Mouse (Mus musculus) liver, embryonic 12.5 days (tissue): Measurements from ENCODE around the gene Runx1. TPM values are rescaled to one million over a fixed set of nuclear protein-coding genes. Genes with fewer than 3 reads are reported as not detected.

Experiments used
- ATAC-seq: fragments of 200-750 bp; cut with Nextera tagmentation; 2 replicates; pipeline ENCODE4 v1.8.0; 2017; ENCODE audit warnings: moderate number of reproducible peaks, mild to moderate bottlenecking, moderate library complexity
- H3K27ac ChIP-seq: fragments of 300-500 bp; sonication (generic); 2 replicates; pipeline ENCODE4 v1.5.1; 2016; ENCODE audit warnings: mild to moderate bottlenecking
- H3K27me3 ChIP-seq: fragments of 300-500 bp; sonication (generic); replicated peaks from 2 replicates; pipeline ENCODE4 v1.6.1; 2016; ENCODE audit warnings: mild to moderate bottlenecking, moderate library complexity
- H3K36me3 ChIP-seq: fragments of 300-500 bp; sonication (generic); 2 replicates; pipeline ENCODE4 v1.6.1; 2016; ENCODE audit warnings: mild to moderate bottlenecking, moderate library complexity
- H3K4me1 ChIP-seq: fragments of 300-500 bp; sonication (generic); 2 replicates; pipeline ENCODE4 v1.6.1; 2016
- H3K4me2 ChIP-seq: fragments of 300-500 bp; sonication (generic); 2 replicates; pipeline ENCODE4 v1.6.1; 2016; ENCODE audit warnings: mild to moderate bottlenecking, moderate library complexity
- H3K4me3 ChIP-seq: fragments of 300-500 bp; sonication (generic); 2 replicates; pipeline ENCODE4 v1.5.1; 2016; ENCODE audit warnings: mild to moderate bottlenecking, moderate library complexity
- H3K9ac ChIP-seq: fragments of 300-500 bp; sonication (generic); 2 replicates; pipeline ENCODE4 v1.6.1; 2016; ENCODE audit warnings: mild to moderate bottlenecking, moderate library complexity
- H3K9me3 ChIP-seq: fragments of 300-500 bp; sonication (generic); replicated peaks from 2 replicates; pipeline ENCODE4 v1.6.1; 2016; ENCODE audit warnings: mild to moderate bottlenecking, moderate library complexity
- WGBS: fragments of 180-500 bp; shearing (Covaris S2); methylation state at CpG from one replicate; pipeline ENCODE4 v1.1.7; 2016; ENCODE audit not compliant: insufficient replicate concordance; 5-methylcytosine and 5-hydroxymethylcytosine counted together
- polyA plus RNA-seq: library from polyadenylated mRNA; unstranded; fragments of >200 nt; fragmentation: Nextera tagmentation; extraction: Ambion mirVana; gene quantifications from 2 replicates; pipeline ENCODE4 v1.2.1, GENCODE M21; 2016

Gene Runx1
- polyA plus RNA-seq, 1 experiment from 2014 or later = 11.7 TPM

DNA sequence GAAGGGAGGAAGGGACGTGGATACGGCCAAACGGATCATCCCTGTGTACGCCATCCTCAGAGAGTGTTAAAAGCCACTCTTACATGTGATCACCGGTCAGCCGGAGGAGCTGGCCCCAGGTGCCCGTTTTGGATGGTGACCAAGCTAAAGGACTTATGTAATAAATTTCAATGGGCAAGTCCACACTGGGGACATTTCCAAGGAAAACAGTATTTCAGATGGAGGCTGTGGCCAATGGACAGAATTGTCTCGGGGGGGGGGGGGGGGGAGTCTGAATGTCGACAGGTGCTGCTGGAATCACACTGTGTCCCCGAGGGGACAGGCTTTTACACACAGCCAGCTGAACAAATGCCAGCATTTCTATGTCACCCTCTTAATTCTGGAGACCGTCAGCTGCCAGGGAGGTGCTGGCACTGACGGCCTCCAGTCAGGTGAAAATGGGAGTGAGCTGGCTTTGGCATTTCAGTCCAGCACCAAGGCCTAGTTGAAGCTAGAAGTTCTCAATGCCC is 214.3 kb downstream of the Runx1 start:
- Histone ChIP-seq H3K4me2 (no peak overlapping the region), H3K27ac (no peak overlapping the region), H3K36me3 (peaks cover 63% of the 10 kb centered on the region), H3K4me1 (0 out of 2 replicates have a peak, but pooled peaks cover 5% of the 10 kb centered on the region), H3K27me3 (no peaks in the 10 kb centered on the region), H3K9me3 (no peaks in the 10 kb centered on the region), H3K4me3 (no peak overlapping the region), H3K9ac (no peak overlapping the region)
- 88% methylated on average over 12 of the region's 12 CpGs for WGBS
- no peak for ATAC-seq

DNA sequence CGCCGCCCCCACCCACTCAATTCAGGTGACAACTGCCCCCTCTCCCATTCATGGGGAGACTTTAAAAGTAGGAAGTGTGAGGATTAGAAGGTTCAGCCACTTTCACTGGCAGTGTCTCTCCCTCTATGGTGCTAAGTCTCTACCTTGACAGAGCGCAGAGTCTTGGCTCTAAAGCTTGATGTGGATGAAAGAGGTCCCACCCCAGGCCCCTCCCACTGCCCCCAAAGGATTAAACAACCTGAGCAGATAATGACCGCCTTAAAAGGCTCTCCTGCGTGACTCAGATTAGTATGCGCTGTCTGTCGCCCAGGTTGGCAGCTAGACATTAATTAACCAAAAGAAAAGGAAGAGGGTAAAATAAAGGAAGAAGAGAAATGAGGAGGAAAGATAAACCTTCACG is 215.5 kb downstream of the Runx1 start:
- no peak for ATAC-seq
- no peaks in the 10 kb centered on the region for H3K9me3 ChIP-seq
- no peak overlapping the region for H3K4me3 ChIP-seq
- H3K4me2 ChIP-seq = no peak overlapping the region
- no peak overlapping the region for H3K27ac ChIP-seq
- WGBS = 65% methylated on average over 8 of the region's 8 CpGs
- H3K4me1 ChIP-seq = 0 out of 2 replicates have a peak, but pooled peaks cover 7% of the 10 kb centered on the region
- H3K36me3 ChIP-seq = peaks cover 75% of the 10 kb centered on the region
- peaks cover 7% of the 10 kb centered on the region for H3K27me3 ChIP-seq
- no peak overlapping the region for H3K9ac ChIP-seq

DNA sequence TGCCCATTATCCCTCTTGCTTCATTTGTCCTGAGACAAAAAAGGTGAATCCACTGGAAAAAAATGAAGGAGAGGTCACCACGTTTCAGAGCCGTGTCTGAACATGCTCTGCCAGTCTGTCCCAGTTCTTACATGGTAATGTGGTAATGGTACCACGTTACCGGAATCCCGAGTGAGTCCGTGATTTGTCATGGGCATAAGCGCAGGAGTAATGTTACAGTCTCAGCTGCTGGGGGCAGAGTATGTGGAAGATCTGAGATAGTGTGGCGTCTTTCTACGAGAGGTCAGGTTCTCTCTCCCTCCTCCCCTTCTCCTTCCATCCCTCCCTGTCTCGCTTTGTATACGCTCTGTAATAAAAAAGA is 216.3 kb downstream of the Runx1 start:
- H3K9ac ChIP-seq = no peak overlapping the region
- H3K27me3 ChIP-seq = peaks cover 7% of the 10 kb centered on the region
- ATAC-seq = no peak
- H3K27ac ChIP-seq = no peak overlapping the region
- no peaks in the 10 kb centered on the region for H3K9me3 ChIP-seq
- H3K4me1 ChIP-seq = 0 out of 2 replicates have a peak, but pooled peaks cover 7% of the 10 kb centered on the region
- 74% methylated on average over 11 of the region's 11 CpGs for WGBS
- H3K36me3 ChIP-seq = peaks cover 74% of the 10 kb centered on the region
- H3K4me2 ChIP-seq = no peak overlapping the region
- no peak overlapping the region for H3K4me3 ChIP-seq

DNA sequence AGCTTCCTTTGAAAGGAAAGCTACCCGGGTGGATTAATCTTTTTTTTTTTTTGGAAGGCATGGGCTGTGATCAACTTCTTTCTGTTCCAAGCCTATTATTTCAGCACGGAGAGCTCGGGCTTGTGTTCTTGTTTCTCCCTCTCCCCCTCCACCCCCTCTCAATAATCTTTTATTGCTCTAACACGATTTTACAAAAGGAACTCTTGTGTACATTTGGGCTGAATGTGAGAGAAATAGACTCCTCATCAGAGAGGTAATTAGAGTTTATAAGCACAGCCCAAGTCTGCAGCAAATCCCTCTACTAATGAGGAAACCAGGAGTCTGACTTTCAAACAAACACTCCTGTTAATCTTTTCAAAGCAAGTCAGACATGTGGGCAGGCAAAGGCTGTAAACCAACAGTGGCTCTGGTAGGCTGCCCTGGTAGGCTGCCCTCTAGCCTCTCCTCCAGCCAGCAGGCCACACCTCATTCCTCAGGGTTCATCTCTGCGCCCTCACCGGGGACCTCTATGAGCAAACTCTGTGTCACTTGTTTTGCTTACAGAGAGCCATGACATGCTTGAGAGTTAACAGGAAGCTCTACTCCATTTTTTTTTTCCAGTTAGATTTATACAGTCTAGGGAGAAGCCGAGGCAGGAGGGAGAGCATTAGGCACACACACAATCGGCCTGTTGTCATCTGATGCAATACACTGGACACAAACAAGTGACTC is 216.8 kb downstream of the Runx1 start:
- no peak overlapping the region for H3K4me2 ChIP-seq
- H3K4me1 ChIP-seq = 0 out of 2 replicates have a peak, but pooled peaks cover 7% of the 10 kb centered on the region
- H3K27me3 ChIP-seq = peaks cover 7% of the 10 kb centered on the region
- no peak for ATAC-seq
- no peak overlapping the region for H3K27ac ChIP-seq
- H3K9me3 ChIP-seq = no peaks in the 10 kb centered on the region
- WGBS = 62% methylated on average over 8 of the region's 8 CpGs
- no peak overlapping the region for H3K9ac ChIP-seq
- H3K4me3 ChIP-seq = no peak overlapping the region
- peaks cover 71% of the 10 kb centered on the region for H3K36me3 ChIP-seq

DNA sequence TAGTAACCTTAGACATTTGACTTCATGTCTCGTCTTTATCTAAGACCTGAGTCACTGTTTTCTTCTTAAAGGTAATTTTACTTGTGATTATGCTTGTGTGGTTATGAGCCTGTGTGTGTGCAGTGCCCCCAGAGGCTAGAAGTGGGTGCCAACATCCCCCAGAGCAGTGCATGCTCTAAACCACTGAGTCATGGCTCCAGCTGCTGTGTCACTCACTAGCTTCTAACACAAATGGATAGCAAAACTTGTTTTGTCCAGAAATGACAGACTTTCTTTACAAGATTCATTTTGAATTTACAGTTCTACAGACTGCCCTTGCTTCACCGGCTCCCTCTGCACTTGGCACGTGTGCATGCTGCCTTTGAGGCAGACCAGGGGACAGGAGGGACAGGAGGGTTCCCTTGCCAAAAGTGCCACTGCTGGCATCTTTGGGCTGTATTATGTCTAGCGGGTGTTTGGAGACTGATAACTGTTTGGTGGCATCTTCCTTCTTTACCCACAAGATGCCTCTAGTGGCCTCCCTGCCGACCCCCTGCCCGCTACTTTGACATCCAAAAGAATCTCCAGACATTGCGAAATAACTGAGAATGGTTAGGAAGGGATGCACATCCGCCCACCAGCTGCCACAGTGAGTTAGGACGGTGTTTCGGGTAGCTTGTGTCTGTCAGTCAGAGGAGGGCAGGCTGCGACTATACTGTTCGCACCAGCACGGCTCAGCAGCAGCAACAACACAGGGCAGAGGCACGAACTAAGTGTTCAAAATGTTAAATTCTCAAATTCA is 217.6 kb downstream of the Runx1 start:
- H3K36me3 ChIP-seq = peaks cover 69% of the 10 kb centered on the region
- peaks cover 7% of the 10 kb centered on the region for H3K27me3 ChIP-seq
- ATAC-seq = no peak

DNA sequence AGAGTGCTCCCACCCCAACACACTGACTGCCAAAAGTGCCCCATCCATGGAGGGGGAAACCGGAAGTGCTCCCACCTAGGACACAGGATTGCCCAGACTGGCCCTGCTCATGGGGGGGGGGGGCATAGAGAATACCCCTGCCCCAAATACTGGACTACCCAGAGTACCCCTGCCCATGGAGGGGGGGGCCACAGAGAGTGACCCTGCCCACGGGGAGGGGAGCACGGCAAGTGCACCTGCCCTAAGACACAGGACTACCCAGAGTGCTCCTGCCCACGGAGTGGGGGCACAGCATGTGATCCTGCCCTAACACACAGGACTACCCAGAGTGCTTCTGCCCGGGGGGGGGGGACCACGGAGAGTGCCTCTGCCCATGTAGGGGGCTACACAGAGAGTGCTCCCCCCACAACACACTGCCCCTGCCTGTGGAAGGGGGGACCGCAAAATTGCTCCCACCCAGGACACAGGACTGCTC is 219.4 kb downstream of the Runx1 start:
- Histone ChIP-seq H3K9ac (no peak overlapping the region), H3K36me3 (peaks cover 50% of the 10 kb centered on the region), H3K27me3 (peaks cover 7% of the 10 kb centered on the region), H3K9me3 (no peaks in the 10 kb centered on the region), H3K4me1 (0 out of 2 replicates have a peak, but pooled peaks cover 7% of the 10 kb centered on the region), H3K27ac (no peak overlapping the region), H3K4me3 (no peak overlapping the region), H3K4me2 (no peak overlapping the region)
- peak; percentile 43 for ATAC-seq
- 85% methylated on average over 7 of the region's 7 CpGs for WGBS

More for the DNA sequence above, 217.6 kb downstream of the Runx1 start:
- whole genome bisulfite sequencing = 77% methylated on average over 14 of the region's 14 CpGs
- H3K4me1 ChIP-seq = 0 out of 2 replicates have a peak, but pooled peaks cover 7% of the 10 kb centered on the region
- H3K4me3 ChIP-seq = no peak overlapping the region
- no peak overlapping the region for H3K4me2 ChIP-seq
- H3K9ac ChIP-seq = no peak overlapping the region
- H3K9me3 ChIP-seq = no peaks in the 10 kb centered on the region
- H3K27ac ChIP-seq = no peak overlapping the region

DNA sequence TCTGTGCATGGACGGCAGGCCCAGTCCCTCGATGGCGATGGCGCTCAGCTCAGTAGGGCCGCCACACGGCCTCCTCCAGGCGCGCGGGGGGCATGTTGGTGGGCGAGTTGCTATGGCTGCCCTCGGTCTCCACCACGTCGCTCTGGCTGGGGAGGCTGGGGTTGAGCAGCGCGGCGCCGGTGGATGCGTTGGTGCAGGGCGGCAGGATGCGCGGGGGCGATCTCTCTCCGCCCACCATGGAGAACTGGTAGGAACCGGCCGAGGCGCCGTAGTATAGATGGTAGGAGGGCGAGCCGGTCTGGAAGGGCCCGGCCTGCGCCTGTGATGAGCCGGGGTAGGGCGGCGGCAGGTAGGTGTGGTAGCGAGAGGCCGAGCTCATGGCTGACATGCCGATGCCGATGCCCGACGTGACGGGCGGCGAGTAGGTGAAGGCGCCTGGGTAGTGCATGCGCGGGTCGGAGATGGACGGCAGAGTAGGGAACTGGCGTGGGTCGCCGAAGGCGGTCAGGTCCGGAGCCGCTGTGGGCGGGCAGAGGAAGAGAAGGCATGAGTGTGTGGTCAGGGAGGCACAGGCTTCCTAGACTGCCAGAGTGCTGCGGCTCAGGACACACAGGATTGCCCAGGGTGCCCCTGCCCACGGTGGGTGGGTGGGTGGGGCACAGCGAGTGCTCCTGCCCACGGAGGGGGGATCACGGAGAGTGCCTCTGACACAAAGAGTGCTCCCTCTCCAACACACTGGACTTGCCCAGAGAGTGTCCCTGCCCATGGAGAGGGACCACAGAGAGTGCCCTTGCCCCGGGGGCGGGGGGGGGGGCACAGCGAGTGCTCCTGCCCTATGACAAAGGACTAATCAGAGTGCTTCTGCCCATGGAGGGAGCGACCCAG is 220.1 kb downstream of the Runx1 start:
- Histone ChIP-seq H3K27me3 (peaks cover 7% of the 10 kb centered on the region), H3K9ac (0 out of 2 replicates have a peak overlapping the region, but pooled peaks have one; percentile 7), H3K4me2 (peak overlapping the region; percentile 47), H3K4me1 (0 out of 2 replicates have a peak, but pooled peaks cover 7% of the 10 kb centered on the region), H3K36me3 (peaks cover 43% of the 10 kb centered on the region), H3K27ac (no peak overlapping the region), H3K4me3 (peak overlapping the region; percentile 34; the same call in 1 of the 2 replicates), H3K9me3 (no peaks in the 10 kb centered on the region)
- ATAC-seq = peak; percentile 40; the same call in 1 of the 2 replicates
- WGBS = 75% methylated on average over 64 of the region's 64 CpGs

DNA sequence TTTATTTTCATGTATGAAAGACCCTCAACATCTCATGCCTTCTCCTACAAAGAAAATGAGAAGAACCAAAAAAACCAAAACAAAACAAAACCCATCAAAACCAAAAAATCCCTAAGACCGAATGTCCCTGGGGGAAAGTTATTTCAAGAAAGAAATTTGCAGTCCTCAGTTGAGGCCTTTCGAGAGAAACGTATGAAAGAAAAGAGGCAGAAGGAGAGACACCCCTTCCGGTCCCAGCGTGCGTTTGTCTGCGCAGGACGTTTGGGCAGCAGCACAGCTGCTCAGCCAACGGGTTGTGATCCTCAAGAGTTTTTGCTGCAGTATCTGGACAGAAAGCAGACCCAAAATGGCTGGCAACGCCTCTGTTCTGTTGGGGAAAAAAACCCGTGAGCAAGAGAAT is 223.4 kb downstream of the Runx1 start:
- Histone ChIP-seq H3K9ac (no peak overlapping the region), H3K4me1 (0 out of 2 replicates have a peak, but pooled peaks cover 3% of the 10 kb centered on the region), H3K4me3 (no peak overlapping the region), H3K4me2 (no peak overlapping the region), H3K36me3 (peaks cover 26% of the 10 kb centered on the region), H3K27ac (no peak overlapping the region), H3K27me3 (peaks cover 8% of the 10 kb centered on the region), H3K9me3 (no peaks in the 10 kb centered on the region)
- 61% methylated on average over 11 of the region's 11 CpGs for WGBS
- no peak for ATAC-seq

DNA sequence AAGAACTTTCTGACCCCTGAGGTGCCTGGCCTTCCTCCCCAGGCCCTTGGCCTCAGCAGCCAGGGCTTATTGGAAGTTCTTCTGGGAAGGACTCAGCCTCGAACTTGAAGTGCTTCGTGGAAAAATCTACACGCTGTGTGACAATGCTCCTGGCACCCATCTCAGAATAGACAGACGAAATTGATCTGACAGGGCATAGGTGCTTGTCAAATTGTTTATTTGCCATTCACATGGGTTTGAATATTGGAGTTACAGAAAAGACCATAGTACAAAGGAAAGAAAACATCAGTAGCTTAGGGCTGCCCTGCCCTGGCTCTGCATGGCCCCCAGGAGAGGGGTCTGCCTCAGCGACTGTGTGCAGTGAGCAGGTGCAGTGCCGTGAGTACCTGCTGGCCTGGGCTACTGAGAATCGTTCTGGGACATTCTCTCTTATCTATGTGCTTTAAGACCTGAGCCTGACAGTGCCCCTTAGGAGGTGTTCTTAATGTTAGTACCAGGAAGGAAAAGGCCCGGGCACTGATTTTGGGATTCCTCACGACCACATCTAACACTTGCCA is 224.6 kb downstream of the Runx1 start:
- 52% methylated on average over 9 of the region's 9 CpGs for whole genome bisulfite sequencing
- Histone ChIP-seq H3K9ac (no peak overlapping the region), H3K9me3 (no peaks in the 10 kb centered on the region), H3K36me3 (peaks cover 16% of the 10 kb centered on the region), H3K27me3 (peaks cover 13% of the 10 kb centered on the region), H3K4me1 (0 out of 2 replicates have a peak, but pooled peaks cover 3% of the 10 kb centered on the region), H3K4me3 (no peak overlapping the region), H3K27ac (no peak overlapping the region), H3K4me2 (no peak overlapping the region)
- ATAC-seq = no peak

DNA sequence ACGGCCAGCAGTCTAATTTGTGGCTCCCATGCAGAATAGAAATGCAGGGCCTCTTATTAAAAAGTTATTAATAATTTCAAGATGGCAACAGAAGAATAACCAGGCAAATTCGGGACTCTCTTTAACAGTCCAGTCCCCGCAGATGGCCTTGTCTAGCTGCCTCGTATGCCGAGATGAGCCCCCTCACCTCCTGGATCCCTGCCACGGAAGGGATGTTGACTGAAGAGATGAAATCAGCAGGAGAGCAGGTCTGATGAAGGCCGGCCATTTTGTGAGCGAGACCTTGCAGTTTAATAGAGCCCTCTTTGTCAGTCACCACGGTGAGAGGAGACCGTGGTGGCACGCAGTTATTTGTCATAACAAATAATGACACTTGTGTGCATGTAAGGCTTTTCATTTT is 226.5 kb downstream of the Runx1 start:
- 68% methylated on average over 11 of the region's 11 CpGs for WGBS
- H3K27me3 ChIP-seq = peaks cover 13% of the 10 kb centered on the region
- peaks cover 3% of the 10 kb centered on the region for H3K36me3 ChIP-seq
- no peak overlapping the region for H3K27ac ChIP-seq
- no peak overlapping the region for H3K4me2 ChIP-seq
- no peaks in the 10 kb centered on the region for H3K9me3 ChIP-seq
- no peak overlapping the region for H3K9ac ChIP-seq
- no peak overlapping the region for H3K4me3 ChIP-seq
- no peak for ATAC-seq
- no peaks in the 10 kb centered on the region for H3K4me1 ChIP-seq

DNA sequence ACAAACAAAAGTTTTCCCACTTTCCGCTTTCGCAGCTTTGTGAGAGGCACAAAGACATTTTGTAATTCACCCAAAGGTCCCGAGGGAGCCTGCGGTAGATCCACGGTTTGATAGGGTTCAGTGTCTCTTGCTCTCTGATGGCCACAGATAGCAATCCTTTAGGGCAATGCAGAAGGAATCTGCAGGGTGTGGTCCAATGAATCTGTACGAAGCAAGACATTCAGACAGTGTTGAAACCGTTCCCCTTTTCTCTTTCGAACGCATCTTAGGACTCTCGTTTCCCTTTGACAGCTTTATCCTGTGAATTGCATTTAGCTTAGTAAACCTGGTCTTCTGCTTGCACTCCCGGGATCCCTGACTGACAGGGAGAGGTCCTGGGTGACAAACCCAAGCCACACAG is 228.3 kb downstream of the Runx1 start:
- no peak overlapping the region for H3K4me3 ChIP-seq
- 57% methylated on average over 11 of the region's 11 CpGs for WGBS
- no peaks in the 10 kb centered on the region for H3K36me3 ChIP-seq
- H3K27ac ChIP-seq = no peak overlapping the region
- H3K9ac ChIP-seq = no peak overlapping the region
- H3K4me1 ChIP-seq = no peaks in the 10 kb centered on the region
- peaks cover 13% of the 10 kb centered on the region for H3K27me3 ChIP-seq
- no peaks in the 10 kb centered on the region for H3K9me3 ChIP-seq
- H3K4me2 ChIP-seq = no peak overlapping the region
- ATAC-seq = no peak
